Mouse (Mus musculus): ENCODE results near the gene Sephs1. TPM values are rescaled to one million over a fixed set of nuclear protein-coding genes. Genes with fewer than 3 reads are reported as not detected.

Gene Sephs1
- polyA plus RNA-seq, 1 experiment from 2014 or later = 64.9 TPM

GRCm38 (mm10) chr2:4880737-4881349, 521 bp upstream of the Sephs1 start:
- Histone ChIP-seq H3K27me3 (no peaks in the 10 kb centered on the region), H3K27ac (peak overlapping the region; percentile 100), H3K4me2 (peak overlapping the region; percentile 69), H3K4me3 (peak overlapping the region; percentile 92), H3K4me1 (replicated peaks) (peaks cover 21% of the 10 kb centered on the region), H3K9ac (peak overlapping the region; percentile 98), H3K36me3 (peaks cover 7% of the 10 kb centered on the region), H3K9me3 (no peaks in the 10 kb centered on the region)
- peak; percentile 60 for ATAC-seq (ENCODE audit: low FRiP score)
- WGBS = 2% methylated on average over 20 of the region's 20 CpGs

- peak; percentile 52 for ATAC-seq (ENCODE audit: low FRiP score)
- Histone ChIP-seq H3K9ac (peak overlapping the region; percentile 98), H3K9me3 (no peaks in the 10 kb centered on the region), H3K27me3 (no peaks in the 10 kb centered on the region), H3K4me2 (peak overlapping the region; percentile 69), H3K27ac (peak overlapping the region; percentile 100), H3K36me3 (peaks cover 22% of the 10 kb centered on the region), H3K4me3 (peak overlapping the region; percentile 92), H3K4me1 (replicated peaks) (peaks cover 21% of the 10 kb centered on the region)
- under 1% methylated on average over 31 of the region's 63 CpGs for WGBS
Measured at GRCm38 (mm10) chr2:4882249-4882791, 956 bp downstream of the Sephs1 start.

GRCm38 (mm10) chr2:4883009-4883704, 1.8 kb downstream of the Sephs1 start:
- Histone ChIP-seq H3K4me1 (replicated peaks) (peaks cover 21% of the 10 kb centered on the region), H3K36me3 (peaks cover 31% of the 10 kb centered on the region), H3K9me3 (no peaks in the 10 kb centered on the region), H3K4me3 (peak overlapping the region; percentile 92), H3K9ac (peak overlapping the region; percentile 98), H3K4me2 (peak overlapping the region; percentile 69), H3K27me3 (no peaks in the 10 kb centered on the region), H3K27ac (peak overlapping the region; percentile 100)
- ATAC-seq (ENCODE audit: low FRiP score) = no peak
- 2% methylated on average over 18 of the region's 18 CpGs for WGBS

- WGBS = 94% methylated on average over 6 of the region's 6 CpGs
Measured at GRCm38 (mm10) chr2:4886896-4887295, 5.5 kb downstream of the Sephs1 start.

GRCm38 (mm10) chr2:4895598-4895997, 14.2 kb downstream of the Sephs1 start:
- Histone ChIP-seq H3K27ac (no peak overlapping the region), H3K4me1 (replicated peaks) (no peaks in the 10 kb centered on the region), H3K36me3 (peaks cover 84% of the 10 kb centered on the region), H3K4me2 (no peak overlapping the region), H3K9ac (no peak overlapping the region), H3K4me3 (no peak overlapping the region), H3K9me3 (no peaks in the 10 kb centered on the region), H3K27me3 (no peaks in the 10 kb centered on the region)
- no peak for ATAC-seq (ENCODE audit: low FRiP score)
- WGBS = 96% methylated on average over 2 of the region's 2 CpGs

More at GRCm38 (mm10) chr2:4886896-4887295, 5.5 kb downstream of the Sephs1 start:
- Histone ChIP-seq H3K9me3 (no peaks in the 10 kb centered on the region), H3K9ac (no peak overlapping the region), H3K36me3 (peaks cover 66% of the 10 kb centered on the region), H3K27ac (no peak overlapping the region), H3K4me2 (no peak overlapping the region), H3K4me1 (replicated peaks) (peaks cover 14% of the 10 kb centered on the region), H3K27me3 (no peaks in the 10 kb centered on the region), H3K4me3 (no peak overlapping the region)
- ATAC-seq (ENCODE audit: low FRiP score) = no peak

GRCm38 (mm10) chr2:4896970-4897369, 15.6 kb downstream of the Sephs1 start:
- Histone ChIP-seq H3K27ac (no peak overlapping the region), H3K4me2 (no peak overlapping the region), H3K36me3 (peaks cover 85% of the 10 kb centered on the region), H3K27me3 (no peaks in the 10 kb centered on the region), H3K4me1 (replicated peaks) (no peaks in the 10 kb centered on the region), H3K9ac (no peak overlapping the region), H3K4me3 (no peak overlapping the region), H3K9me3 (no peaks in the 10 kb centered on the region)
- no peak for ATAC-seq (ENCODE audit: low FRiP score)
- 98% methylated on average over 4 of the region's 4 CpGs for WGBS

GRCm38 (mm10) chr2:4900624-4901023, 19.3 kb downstream of the Sephs1 start:
- H3K4me3 ChIP-seq = no peak overlapping the region
- no peaks in the 10 kb centered on the region for H3K9me3 ChIP-seq
- ATAC-seq (ENCODE audit: low FRiP score) = no peak
- H3K36me3 ChIP-seq = peaks cover 76% of the 10 kb centered on the region
- no peak overlapping the region for H3K27ac ChIP-seq
- 95% methylated on average over 6 of the region's 6 CpGs for WGBS
- no peaks in the 10 kb centered on the region for H3K27me3 ChIP-seq
- H3K4me2 ChIP-seq = no peak overlapping the region
- H3K4me1 ChIP-seq (replicated peaks) = no peaks in the 10 kb centered on the region
- H3K9ac ChIP-seq = no peak overlapping the region

- Histone ChIP-seq H3K9ac (no peak overlapping the region), H3K4me1 (replicated peaks) (no peaks in the 10 kb centered on the region), H3K36me3 (peaks cover 77% of the 10 kb centered on the region), H3K4me2 (no peak overlapping the region), H3K27ac (no peak overlapping the region), H3K9me3 (no peaks in the 10 kb centered on the region), H3K4me3 (no peak overlapping the region), H3K27me3 (no peaks in the 10 kb centered on the region)
- 93% methylated on average over 5 of the region's 5 CpGs for WGBS
- no peak for ATAC-seq (ENCODE audit: low FRiP score)
Measured at GRCm38 (mm10) chr2:4902346-4902745, 21.0 kb downstream of the Sephs1 start.

GRCm38 (mm10) chr2:4907120-4907519, 25.8 kb downstream of the Sephs1 start:
- H3K4me3 ChIP-seq = no peak overlapping the region
- H3K27me3 ChIP-seq = no peaks in the 10 kb centered on the region
- H3K4me2 ChIP-seq = no peak overlapping the region
- H3K9ac ChIP-seq = no peak overlapping the region
- H3K36me3 ChIP-seq = peaks cover 43% of the 10 kb centered on the region
- H3K27ac ChIP-seq = no peak overlapping the region
- no peaks in the 10 kb centered on the region for H3K4me1 ChIP-seq (replicated peaks)
- WGBS = 96% methylated on average over 6 of the region's 6 CpGs
- no peaks in the 10 kb centered on the region for H3K9me3 ChIP-seq
- ATAC-seq (ENCODE audit: low FRiP score) = no peak

- H3K4me2 ChIP-seq = no peak overlapping the region
- H3K9me3 ChIP-seq = no peaks in the 10 kb centered on the region
- H3K9ac ChIP-seq = no peak overlapping the region
- H3K4me1 ChIP-seq (replicated peaks) = no peaks in the 10 kb centered on the region
- no peaks in the 10 kb centered on the region for H3K27me3 ChIP-seq
- H3K27ac ChIP-seq = no peak overlapping the region
- H3K36me3 ChIP-seq = peaks cover 39% of the 10 kb centered on the region
- no peak overlapping the region for H3K4me3 ChIP-seq
- 87% methylated on average over 7 of the region's 7 CpGs for WGBS
- ATAC-seq (ENCODE audit: low FRiP score) = no peak
Measured at GRCm38 (mm10) chr2:4907916-4908315, 26.6 kb downstream of the Sephs1 start.

GRCm38 (mm10) chr2:4908771-4909315, 27.5 kb downstream of the Sephs1 start:
- H3K36me3 ChIP-seq = peaks cover 39% of the 10 kb centered on the region
- 94% methylated on average over 3 of the region's 3 CpGs for WGBS
- no peak for ATAC-seq (ENCODE audit: low FRiP score)

GRCm38 (mm10) chr2:4909909-4910308, 28.5 kb downstream of the Sephs1 start:
- H3K36me3 ChIP-seq = peaks cover 35% of the 10 kb centered on the region
- H3K27ac ChIP-seq = no peak overlapping the region
- H3K4me3 ChIP-seq = no peak overlapping the region
- WGBS = 75% methylated on average over 6 of the region's 6 CpGs
- no peaks in the 10 kb centered on the region for H3K9me3 ChIP-seq
- peaks cover 8% of the 10 kb centered on the region; the same call in 1 of the 2 replicates for H3K4me1 ChIP-seq (replicated peaks)
- H3K27me3 ChIP-seq = no peaks in the 10 kb centered on the region
- H3K4me2 ChIP-seq = no peak overlapping the region
- no peak for ATAC-seq (ENCODE audit: low FRiP score)
- H3K9ac ChIP-seq = no peak overlapping the region

More at GRCm38 (mm10) chr2:4908771-4909315, 27.5 kb downstream of the Sephs1 start:
- H3K9ac ChIP-seq = no peak overlapping the region
- H3K4me1 ChIP-seq (replicated peaks) = peaks cover 6% of the 10 kb centered on the region; the same call in 1 of the 2 replicates
- H3K9me3 ChIP-seq = no peaks in the 10 kb centered on the region
- no peaks in the 10 kb centered on the region for H3K27me3 ChIP-seq
- H3K27ac ChIP-seq = no peak overlapping the region
- H3K4me2 ChIP-seq = no peak overlapping the region
- H3K4me3 ChIP-seq = no peak overlapping the region
